Mouse (Mus musculus) megakaryocyte, embryonic 14.5 days (primary cell): ENCODE results near the gene Fmn2.

Experiments used
- FLI1 ChIP-seq: IDR thresholded peaks from 2 replicates; pipeline ENCODE4 v1.6.1; 2012; ENCODE audit warnings: low read length, inconsistent platforms, mixed read lengths
- GATA1 ChIP-seq: IDR thresholded peaks from 3 replicates; pipeline ENCODE4 v1.6.1; 2012; ENCODE audit warnings: mixed read lengths, low read length, inconsistent platforms, borderline replicate concordance

DNA sequence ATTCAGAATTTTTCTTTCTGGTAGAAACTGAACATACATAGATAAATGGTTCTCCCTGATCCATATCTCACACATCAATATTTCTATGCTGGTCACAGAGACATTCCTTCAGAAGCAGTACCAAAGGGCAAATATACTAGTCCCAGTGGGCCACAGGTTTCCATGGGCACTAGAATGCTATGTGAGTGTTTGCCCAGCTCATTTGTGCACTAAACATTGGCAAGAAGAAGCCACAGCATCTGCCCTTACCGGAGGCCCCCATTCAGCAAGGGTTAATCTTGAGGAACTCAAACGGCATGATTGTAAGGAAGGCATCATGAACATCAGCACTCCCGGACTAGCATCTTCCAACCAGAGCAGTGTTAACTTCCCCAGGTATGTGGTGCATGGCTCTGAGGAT lies 35.9 kb downstream of the Fmn2 start:
- TF ChIP-seq FLI1 = no peak
- TF ChIP-seq GATA1 = no peak
